Mouse (Mus musculus) thymus, postnatal 25 days (tissue): ENCODE data around the gene Anapc15.
"Not testable (repeated sequence)": the region's sequence is repeated elsewhere in the genome, so short reads cannot be mapped to it uniquely, and the experiment has no call there.

Experiments used
- DNase-seq: peaks from one replicate; pipeline ENCODE4 v3.0.0; 2022

The Anapc15 gene

GRCm38 (mm10) chr7:101900331-101901097, 37.0 kb downstream of the Anapc15 start:
- DNase-seq: no peak

- DNase-seq: no peak
Measured at GRCm38 (mm10) chr7:101901969-101902368, 38.5 kb downstream of the Anapc15 start.

- no peak for DNase-seq
Measured at GRCm38 (mm10) chr7:101902846-101903245, 39.3 kb downstream of the Anapc15 start.

DNA sequence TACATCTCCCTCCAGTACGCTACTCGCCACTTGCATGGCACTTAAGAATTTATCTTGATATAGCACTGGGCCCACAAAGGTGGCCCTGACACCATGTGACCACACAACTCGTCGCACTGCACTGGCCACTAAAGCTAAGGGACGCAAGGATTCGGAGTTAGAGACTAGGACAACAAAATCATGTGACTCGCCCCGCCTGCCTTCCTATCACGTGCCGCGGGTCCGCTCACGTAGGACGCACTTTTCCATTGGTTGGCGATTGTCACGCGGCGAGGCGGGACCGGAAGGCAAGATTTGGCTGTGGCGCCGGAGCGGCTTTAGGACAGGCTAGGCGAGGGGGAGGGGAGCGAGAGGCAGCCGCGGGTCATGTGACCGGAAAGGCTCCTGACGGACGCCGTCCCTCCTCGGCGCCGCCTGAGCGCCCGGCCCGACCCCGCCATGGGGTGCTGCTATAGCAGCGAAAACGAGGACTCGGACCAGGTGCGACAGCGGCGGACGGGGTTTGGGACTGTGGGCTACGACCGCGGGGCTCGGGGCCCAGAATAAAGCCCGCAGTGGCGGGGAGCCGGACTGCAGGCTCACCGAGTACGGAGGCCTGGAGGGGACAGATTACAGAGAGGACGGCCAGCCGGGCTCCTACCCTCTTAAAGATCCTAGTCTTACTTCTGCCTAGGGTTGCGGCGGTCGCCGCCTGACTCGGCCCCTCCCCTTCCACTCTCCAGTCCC, 42.2 kb downstream of the Anapc15 start, which contains the start of gene Lamtor1:
Gene Lamtor1, plus strand, starts transcription at position 344 of the 726 bp plus-strand sequence.
- DNase-seq: peak; percentile 97

GRCm38 (mm10) chr7:101906287-101906681, 42.8 kb downstream of the Anapc15 start, which contains the start of gene Tomt:
Gene Tomt (minus strand): TSS chr7:101906359.
- no peak for DNase-seq

DNA sequence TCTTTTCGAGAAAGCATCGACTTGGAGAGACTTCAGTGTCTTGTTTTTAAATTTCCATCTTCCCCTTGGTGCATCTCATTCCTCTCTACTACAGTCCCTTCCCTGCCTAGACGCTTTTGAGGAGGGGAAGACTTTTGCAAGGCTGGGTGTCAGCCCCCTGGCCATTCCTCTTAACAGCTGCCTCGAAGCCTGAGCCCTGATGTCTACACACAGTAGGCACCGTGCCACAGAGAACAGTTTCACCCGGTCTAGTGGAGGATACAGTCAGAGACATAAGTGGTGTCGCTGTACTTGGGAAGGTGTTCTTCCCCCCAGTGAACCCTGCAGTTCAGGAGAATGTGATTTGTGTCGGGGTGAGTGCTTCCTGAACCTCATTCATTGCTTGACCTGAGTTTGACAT, 43.2 kb downstream of the Anapc15 start:
- DNase-seq: no peak

DNA sequence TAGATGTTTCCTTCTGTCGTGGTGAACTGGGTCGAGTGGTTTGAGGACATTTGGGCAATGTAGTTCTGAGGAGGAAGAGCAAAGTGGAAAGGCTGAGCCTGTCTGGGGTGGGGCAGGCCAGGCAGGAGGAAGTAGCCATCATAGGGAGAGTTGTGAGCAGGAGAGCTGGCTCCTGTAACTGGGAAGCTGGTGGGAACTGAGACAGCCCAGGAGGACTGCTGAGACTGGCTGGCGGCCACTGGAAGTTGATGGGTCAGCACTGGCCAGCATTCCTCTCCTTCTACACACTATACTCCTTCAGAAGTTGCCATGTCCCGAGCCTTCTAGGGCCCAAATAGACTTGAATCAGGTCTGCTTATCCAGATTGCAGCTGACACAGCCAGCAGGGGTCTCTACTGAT, 44.9 kb downstream of the Anapc15 start:
- DNase-seq: no peak

- no peak for DNase-seq
Measured at GRCm38 (mm10) chr7:101910138-101910537, 46.6 kb downstream of the Anapc15 start.

DNA sequence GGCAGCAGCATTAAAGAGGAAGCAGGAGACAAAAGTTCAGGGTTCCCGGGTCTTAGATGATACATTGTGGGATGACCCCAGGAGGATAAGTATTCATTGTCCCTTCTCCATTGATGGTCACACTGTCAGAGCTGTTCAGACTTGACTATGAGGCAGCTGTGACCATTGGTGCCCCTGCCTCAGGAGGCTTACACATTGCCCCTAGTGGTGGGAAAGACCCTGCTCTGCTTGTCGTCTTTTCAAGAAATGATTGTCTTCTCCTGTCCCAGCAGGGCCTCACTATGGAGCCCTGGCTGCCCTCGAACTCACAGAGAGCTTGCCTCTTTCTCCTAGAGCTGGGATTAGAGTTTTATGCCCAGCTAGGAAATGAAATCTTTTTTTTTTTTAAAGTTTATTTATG, 48.5 kb downstream of the Anapc15 start:
- DNase-seq: no peak

DNA sequence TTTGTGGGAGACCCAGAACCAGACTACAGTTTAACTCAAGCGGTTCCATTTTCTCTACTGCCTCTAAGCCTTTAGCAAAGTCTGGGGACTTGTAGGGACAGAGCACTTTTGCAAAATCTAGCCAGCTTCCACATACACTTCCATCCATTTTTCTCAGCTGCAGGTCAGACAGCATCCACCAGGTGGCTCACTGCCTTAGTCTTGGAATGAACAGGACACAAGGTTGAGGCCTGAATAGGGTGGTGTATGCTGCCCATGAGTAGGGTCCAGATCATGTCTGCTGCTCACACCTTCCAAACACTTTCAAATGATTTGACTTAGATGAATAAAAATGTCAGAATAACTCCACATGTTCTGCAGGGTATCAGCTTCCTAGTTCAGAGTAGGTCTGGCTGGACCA, 54.6 kb downstream of the Anapc15 start:
- peak; percentile 63 for DNase-seq

DNA sequence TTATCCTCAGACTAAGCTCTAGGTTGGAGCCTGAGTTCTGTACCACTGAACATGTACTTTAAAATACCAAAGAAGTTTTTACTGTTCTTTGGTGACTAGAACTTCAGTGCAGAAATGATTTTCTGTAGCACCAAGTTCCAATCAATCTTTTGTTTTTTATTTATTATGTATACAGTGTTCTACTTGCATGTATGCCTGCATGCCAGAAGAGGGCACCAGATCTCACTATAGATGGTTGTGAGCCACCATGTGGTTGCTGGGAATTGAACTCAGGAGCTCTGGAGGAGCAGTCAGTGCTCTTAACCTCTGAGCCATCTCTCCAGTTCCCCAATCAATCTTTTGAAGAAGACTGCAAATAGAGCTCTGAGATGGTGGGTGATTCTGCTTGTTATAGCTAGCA, 62.4 kb downstream of the Anapc15 start:
- not testable (repeated sequence) for DNase-seq

- no peak for DNase-seq
Measured at GRCm38 (mm10) chr7:101928093-101928492, 64.6 kb downstream of the Anapc15 start.

GRCm38 (mm10) chr7:101932551-101932950, 69.0 kb downstream of the Anapc15 start:
- no peak for DNase-seq

DNA sequence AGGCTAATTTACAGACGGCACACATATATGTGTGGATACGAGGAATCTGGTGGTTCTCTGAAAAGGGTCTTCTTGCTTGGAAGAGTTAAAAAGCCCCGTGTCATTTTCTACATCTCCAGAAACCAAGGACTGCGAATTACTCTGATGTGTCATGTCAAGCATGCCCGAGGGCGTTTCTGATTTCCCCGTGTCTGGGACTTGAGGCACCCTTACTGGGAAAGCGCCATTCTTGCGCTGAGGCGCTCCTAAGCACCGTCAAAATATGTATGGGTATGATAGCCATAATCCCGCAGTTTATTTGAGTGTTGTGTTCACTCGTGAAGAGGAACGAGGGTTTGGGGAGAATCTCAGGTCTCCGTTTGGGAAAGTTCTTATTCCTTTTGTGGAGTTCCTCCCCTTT, 69.8 kb downstream of the Anapc15 start:
- no peak for DNase-seq

- peak; percentile 96 for DNase-seq
Measured at GRCm38 (mm10) chr7:101933751-101934240, 70.3 kb downstream of the Anapc15 start, which contains the start of the genes Lrrc51 and Numa1. Gene Lrrc51 (minus strand): TSS chr7:101933895. Gene Numa1 (plus strand): TSS chr7:101934111.

- DNase-seq: no peak
Measured at GRCm38 (mm10) chr7:101935957-101936356, 72.4 kb downstream of the Anapc15 start.

GRCm38 (mm10) chr7:101936996-101937395, 73.5 kb downstream of the Anapc15 start:
- DNase-seq: no peak

- no peak for DNase-seq
Measured at GRCm38 (mm10) chr7:101937569-101937968, 74.1 kb downstream of the Anapc15 start.

GRCm38 (mm10) chr7:101938348-101938747, 74.8 kb downstream of the Anapc15 start:
- no peak for DNase-seq

- no peak for DNase-seq
Measured at GRCm38 (mm10) chr7:101939758-101940157, 76.2 kb downstream of the Anapc15 start.

DNA sequence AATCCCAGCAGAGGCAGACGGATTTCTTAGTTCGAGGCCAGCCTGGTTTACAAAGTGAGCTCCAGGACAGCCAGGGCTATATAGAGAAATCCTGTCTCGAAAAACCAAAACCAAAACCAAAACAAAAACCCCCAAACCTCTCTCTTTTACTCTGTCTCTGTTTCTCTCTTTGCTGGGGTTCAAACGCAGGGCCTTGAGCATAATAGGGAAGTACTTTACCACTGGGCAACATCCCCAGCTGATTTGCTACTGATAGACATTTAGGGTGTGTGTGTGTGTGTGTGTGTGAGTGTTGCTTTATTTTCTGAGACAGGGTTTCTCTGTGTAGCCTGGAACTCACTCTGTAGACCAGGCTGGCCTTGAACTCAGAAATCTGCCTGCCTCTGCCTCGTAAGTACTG, 85.5 kb downstream of the Anapc15 start:
- DNase-seq: not testable (repeated sequence)
